Mouse (Mus musculus) megakaryocyte, embryonic 14.5 days (primary cell): ENCODE measurements around the gene Slc26a11.

Source experiments
- FLI1 ChIP-seq: IDR thresholded peaks from 2 replicates; pipeline ENCODE4 v1.6.1; 2012; ENCODE audit warnings: low read length, inconsistent platforms, mixed read lengths
- GATA1 ChIP-seq: IDR thresholded peaks from 3 replicates; pipeline ENCODE4 v1.6.1; 2012; ENCODE audit warnings: mixed read lengths, low read length, inconsistent platforms, borderline replicate concordance

- no peak for TF ChIP-seq FLI1
- TF ChIP-seq GATA1, result no peak
Observed at GRCm38 (mm10) chr11:119407977-119408376, 52.6 kb downstream of the Slc26a11 start.
